Mouse (Mus musculus): ENCODE results near the gene Ppp1r14a.
A peak's percentile ranks its signal among the peaks of the same experiment; 100 is the strongest.

Ppp1r14a gene

GRCm38 (mm10) chr7:29288942-29289638 lies at the start of gene Ppp1r14a:
TSS of gene Ppp1r14a (plus strand) at chr7:29289308.
- DNase-seq, result peak; percentile 65

GRCm38 (mm10) chr7:29244732-29245416 lies 44.2 kb upstream of the Ppp1r14a start:
- no peak for DNase-seq

DNA sequence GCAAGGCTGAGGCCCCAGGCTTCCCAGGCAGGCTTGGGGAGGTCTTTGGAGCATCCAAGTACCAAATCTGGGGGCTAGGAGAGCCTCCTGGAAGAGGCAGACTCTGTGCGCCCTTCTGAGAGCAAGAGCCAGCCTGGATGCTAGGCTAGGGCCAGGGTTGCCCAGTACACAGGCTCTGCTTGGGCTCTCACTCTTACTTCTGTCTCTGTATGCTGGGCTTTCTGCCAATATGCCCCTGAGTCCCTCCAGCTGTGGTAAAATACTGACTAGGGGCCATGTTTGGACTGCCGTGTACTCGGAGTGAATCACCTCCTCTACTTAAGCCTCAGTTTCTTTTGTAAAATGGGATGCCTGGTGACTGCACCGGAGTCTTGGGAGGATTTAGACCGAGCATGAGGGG lies 43.1 kb upstream of the Ppp1r14a start:
- no peak for DNase-seq

- no peak for DNase-seq
These were observed 42.3 kb upstream of the Ppp1r14a start for GRCm38 (mm10) chr7:29246619-29247313.

DNA sequence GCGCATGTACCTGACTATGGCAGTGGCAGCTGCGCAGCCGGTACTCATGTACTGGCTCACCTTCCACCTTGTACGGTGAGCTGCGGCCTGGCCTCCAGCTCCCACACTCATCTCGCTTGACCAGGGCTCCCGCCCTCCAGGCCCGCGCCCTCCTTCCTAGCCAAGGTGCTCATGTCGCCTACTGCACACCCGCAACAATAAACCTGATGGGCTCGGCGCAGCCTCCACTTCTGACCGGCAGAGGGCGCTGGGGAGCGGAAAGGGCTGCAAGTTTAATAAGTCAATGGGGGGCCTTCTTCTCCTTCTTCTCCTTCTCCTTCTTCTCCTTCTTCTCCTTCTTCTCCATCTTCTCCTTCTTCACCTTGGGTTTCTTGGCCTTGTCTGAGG lies 41.8 kb upstream of the Ppp1r14a start:
- peak; percentile 63 for DNase-seq

GRCm38 (mm10) chr7:29247706-29248105 lies 41.4 kb upstream of the Ppp1r14a start:
- no peak for DNase-seq

DNA sequence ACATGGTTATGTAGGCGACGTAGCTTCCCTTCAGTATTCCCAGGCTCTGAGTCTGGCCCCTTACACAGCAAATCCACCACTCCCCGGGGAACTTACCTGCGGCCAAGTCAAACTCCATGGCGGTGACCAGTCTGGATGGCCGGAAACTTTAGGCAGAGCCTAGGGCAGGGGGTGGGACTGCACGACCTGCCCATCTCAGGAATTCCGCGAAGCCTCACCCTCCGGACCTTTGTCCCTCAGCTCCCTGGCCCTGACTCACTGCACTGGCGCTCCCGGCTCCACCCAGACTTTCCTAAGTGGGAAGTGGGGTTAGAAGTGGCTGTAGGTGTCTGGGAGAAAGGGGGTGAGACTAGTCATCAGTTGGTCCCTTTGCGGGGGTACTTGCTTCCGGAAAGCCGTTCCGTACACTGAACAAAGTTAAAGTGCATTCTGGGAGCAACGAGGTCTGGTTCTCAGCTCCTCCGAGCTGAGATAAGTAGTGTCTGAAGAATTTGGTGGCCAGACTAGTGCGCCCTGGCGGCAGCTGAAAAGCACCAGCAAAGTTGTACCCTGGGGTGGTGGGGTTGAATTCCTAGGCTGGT lies 40.8 kb upstream of the Ppp1r14a start, which contains the start of gene 2200002D01Rik:
Gene 2200002D01Rik, minus strand, starts transcription at position 206 of the 581 bp plus-strand sequence.
- DNase-seq, result no peak

DNA sequence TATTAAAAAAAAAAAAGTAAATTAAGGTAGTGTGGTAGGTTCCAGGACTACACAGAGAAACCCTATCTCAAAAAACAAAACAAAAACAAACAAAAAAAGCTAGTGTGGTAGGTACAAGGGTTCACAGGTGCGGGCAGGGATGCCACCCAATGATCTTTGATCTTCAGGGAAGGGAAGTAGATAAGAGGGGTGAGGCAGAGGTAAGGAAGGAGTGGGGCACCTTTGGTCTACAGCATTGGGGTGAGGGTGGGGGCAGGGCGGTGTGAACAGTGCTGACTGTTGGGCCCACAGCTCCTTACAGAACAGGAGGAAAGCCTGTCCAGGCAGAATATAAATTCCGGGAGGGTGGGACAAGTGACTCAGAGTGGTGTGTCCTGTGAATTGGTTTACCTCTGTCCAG lies 37.9 kb upstream of the Ppp1r14a start:
- DNase-seq, result no peak

DNA sequence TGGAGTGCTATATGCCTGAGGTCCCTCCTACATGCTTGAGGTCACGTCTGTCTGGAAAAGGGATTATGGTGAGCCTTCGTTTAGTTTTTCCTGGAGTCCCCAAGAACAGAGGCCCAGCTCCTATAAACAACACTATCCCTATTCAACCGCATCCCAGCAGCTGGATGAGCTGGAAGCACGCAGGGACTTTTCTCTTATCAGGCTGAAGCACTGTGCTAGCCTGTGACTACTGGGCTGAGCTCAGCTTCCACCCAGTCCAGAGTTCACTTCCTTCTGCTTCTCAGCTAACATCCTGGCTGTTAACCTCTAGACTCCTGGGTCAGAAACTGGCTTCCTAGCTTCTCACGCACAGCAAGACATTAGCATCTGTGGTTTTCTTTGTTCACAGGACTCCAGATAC lies 35.3 kb upstream of the Ppp1r14a start:
- no peak for DNase-seq

DNA sequence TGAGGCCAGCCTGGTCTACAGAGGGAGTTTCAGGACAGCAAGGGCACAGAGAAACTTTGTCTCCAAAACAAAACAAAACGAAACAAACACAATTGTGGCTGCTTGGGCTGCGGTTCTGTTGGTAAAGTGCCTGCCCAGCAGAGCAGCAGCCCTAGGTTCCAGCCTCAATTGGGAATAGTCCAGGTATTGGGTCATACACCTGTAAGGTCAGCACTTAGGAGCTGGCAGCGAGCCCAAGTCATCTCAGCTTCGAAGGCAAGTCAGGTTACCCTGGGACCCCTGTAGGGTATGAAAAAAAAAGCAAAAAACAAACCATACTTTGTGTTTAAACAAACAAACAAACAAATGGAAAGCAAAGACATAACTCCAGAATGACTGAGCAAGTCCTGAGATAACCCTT lies 33.2 kb upstream of the Ppp1r14a start:
- DNase-seq, result no peak

DNA sequence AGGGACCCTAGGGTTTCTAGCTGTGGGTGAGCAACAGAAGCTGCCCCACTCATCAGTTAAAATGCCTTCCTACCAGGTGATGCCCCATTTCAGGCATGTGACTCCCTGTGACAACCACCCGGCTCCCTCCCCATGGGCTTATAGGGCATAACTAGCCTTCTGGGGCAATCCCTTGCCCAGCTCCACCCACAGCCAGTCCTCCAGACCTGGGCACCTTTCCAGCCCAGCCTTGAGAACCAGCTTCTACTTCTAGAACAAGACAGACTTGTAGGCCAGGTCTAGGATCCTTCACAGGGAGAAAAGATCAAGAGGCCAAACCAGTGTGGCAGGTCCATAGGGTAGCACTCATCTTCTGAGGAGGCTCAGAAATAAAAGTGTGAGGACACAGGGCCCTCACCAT lies 31.7 kb upstream of the Ppp1r14a start:
- DNase-seq, result no peak

DNA sequence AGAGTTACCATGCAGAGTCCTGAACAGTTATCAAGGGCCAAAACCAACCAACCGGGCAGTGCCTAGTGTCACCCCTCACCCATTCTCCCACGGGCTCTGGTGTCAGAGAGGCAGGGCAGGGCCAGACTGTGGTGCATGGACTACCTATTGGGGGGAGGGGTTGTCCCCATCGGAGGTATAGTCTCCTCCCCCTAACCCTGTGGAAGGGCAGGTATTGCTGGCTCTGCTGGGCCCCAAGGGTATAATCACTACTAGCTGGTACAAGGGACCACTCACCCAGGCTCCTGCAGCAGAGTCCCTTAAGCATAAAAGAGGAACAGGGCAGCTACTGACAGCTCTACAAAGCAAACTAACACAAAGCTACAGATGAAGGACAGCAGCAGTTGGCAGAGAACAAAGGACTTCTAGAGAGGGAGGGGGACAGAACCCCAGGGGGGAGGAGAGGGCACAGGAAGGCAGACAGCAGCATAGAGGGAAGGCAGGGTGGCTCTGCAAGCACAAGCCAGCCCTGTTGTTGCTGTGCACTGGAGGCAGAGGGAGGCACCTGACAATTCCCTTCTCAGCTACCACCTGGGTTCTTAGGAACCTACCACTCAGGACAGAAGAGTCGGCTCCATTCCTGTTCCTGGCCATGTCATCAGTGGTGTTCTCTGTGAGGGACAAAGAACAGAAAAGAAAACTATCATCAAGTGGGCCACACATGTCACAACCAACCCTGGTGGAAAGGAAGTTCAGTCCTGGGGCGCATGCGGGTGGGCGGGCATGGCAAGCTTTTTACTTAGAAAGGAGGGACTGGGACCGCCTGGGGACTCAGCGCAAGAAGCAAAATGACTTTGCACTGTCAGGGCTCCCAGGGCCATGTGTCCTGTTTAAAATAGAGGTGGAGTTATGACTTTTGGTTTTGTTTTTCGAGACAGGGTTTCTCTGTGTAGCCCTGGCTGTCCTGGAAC lies 29.1 kb upstream of the Ppp1r14a start:
- DNase-seq, result no peak

GRCm38 (mm10) chr7:29262151-29262550 lies 27.0 kb upstream of the Ppp1r14a start:
- DNase-seq, result no peak

DNA sequence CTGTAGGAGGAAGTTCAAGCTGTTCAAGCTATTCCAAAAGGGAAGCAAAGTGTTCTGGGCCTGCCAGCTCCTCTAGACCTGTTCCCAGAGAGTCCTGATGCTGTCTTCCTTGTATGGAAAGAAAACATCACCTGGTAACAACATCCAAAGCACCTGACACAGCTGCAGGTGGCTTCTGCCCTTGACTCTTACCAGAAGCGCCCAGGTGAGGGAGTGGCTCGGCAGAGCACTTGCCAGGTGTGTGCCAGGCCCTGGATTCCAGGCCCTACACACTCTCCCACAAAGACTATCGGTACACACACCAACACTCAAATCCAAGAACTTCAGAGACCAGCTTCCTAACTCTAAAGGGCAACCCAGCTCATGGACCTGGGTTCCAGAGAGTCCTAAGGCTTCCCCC lies 25.3 kb upstream of the Ppp1r14a start:
- DNase-seq, result no peak

- DNase-seq, result no peak
These were observed 23.5 kb upstream of the Ppp1r14a start for GRCm38 (mm10) chr7:29265636-29266035.

- DNase-seq, result no peak
These were observed 22.2 kb upstream of the Ppp1r14a start for GRCm38 (mm10) chr7:29266931-29267330.

- no peak for DNase-seq
These were observed 18.7 kb upstream of the Ppp1r14a start for GRCm38 (mm10) chr7:29270445-29270844.

DNA sequence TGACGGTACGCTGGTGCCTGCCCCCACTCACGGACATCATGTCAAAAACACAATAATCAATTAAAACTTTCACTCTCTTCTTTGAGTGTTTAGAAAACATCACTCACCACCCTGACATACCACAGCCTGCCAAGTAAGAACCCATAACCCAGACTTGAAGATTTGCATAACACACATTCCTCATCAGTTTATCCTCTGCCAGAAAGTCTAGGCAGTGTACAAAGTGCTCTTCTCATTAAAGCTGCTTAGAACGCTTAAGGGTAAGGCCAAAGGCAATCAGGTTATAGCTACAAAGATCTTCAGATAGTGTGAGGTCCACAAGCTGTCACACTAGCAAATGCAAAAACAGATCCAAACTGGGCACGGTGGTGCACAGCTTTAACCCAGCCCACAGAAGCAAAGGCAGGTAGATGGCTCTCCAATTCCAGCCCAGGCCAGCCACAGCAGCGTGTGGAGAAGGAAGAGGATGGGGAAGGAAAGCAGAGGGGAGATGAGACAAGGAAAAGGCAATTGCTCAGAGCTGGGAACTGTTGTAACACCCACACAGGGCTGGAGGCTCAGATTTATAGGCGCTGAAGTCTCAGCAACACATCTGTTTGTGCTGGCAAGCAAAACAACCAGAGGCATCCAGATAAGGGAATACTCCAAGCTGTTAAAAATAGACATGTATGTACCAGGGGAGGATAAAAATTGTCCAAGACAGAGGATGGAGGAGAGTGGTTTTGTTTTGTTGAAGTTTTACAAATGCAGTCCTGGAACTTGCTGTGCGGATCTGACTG lies 17.2 kb upstream of the Ppp1r14a start:
- no peak for DNase-seq

- no peak for DNase-seq
These were observed 12.4 kb upstream of the Ppp1r14a start for GRCm38 (mm10) chr7:29276715-29277114.

GRCm38 (mm10) chr7:29277510-29277909 lies 11.6 kb upstream of the Ppp1r14a start:
- DNase-seq, result no peak

- DNase-seq, result no peak
These were observed 9.8 kb upstream of the Ppp1r14a start for GRCm38 (mm10) chr7:29279261-29279660.

GRCm38 (mm10) chr7:29279924-29280323 lies 9.2 kb upstream of the Ppp1r14a start:
- no peak for DNase-seq
